Mouse (Mus musculus) heart, postnatal 4 days (tissue): ENCODE results near the gene Trim30d. TPM values are rescaled to one million over a fixed set of nuclear protein-coding genes. Genes with fewer than 3 reads are reported as not detected.
"Not testable (repeated sequence)": the region's sequence is repeated elsewhere in the genome, so short reads cannot be mapped to it uniquely, and the experiment has no call there.

Experiments
- DNase-seq: peaks from one replicate; pipeline ENCODE4 v3.0.0; 2021
- total RNA-seq, 2 experiments: library from RNA; stranded (reverse); gene quantifications; 2 replicates each; pipeline ENCODE4 v1.2.3; 2021

Gene Trim30d
- under 1 TPM; 0.26 to 0.38 TPM for total RNA-seq

DNA sequence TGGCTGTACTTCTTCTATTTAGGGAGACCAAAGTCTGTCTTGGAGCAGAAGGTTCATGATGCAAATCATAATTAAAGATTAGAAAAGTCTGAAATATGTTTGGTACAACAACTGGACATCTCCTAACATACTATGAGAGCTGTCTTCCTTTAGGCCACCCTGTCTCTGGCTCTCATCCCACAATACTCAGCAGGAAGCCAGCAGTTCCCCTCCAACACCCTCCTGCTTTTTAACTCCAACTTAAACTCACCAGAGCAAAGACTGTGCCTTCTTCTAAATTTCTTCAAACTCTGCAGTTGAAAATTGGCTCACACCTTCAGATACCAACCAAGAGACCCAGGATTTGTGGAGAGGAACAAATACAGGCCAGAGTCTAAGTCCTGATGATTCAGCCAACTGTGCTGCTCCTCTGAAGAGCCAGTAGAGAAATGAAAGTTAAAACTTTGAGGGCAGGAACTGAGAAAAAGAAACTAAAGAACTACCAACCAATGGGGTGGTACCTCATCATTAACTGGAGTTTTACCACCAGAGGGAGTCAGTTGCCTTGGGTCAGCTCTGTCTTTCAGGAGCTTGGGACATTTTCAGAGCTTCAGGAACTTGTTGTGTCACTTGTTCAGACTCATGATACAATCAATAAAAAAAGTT, at the start of gene Trim30d:
Gene Trim30d, minus strand, starts transcription at position 429 of the 645 bp plus-strand sequence.
- not testable (repeated sequence) for DNase-seq

- no peak for DNase-seq
These were observed 45.1 kb upstream of the Trim30d start for GRCm38 (mm10) chr7:104552700-104553099.

- no peak for DNase-seq
These were observed 42.2 kb upstream of the Trim30d start, which contains the start of gene Olfr651 for GRCm38 (mm10) chr7:104549833-104550232. Gene Olfr651, plus strand, starts transcription at chr7:104550133.

DNA sequence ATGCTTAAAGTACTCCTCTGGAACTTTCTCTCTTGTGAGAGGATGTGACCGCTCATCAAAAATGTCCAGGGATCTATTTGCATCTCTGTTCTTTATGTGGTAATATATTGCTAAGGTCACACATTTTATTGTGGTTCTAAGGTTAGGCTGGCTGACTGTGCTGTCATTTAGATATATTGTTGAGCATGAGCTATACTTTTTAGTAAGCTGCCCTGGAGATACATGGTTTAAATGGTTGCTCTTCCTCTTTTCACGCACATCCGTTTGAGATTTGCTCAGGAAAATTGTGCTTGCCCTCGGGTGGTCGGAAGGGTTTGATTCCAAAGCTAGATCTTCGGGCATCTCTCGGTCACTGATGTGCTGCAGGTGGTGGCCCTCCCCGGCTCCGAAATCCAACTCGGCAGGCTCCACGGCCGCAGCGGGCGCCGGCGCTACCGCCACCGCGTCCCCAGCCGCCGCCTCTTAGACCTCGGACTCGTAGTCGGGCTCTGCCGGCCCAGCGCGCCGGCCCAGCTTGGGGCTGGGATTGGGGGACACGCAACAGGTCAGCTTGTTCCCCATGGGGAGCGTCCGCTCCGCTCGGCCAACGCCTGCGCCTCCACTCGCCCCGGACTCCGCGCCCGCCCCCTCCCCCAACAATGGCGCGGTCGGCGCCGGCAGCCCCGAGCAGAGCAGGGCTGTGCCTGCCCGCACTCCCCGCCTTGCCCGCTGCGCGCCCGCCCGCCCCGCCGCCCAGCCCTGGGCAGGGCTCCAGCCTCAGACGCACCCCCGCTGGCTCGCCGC, 5.9 kb downstream of the Trim30d start:
- peak; percentile 19 for DNase-seq

DNA sequence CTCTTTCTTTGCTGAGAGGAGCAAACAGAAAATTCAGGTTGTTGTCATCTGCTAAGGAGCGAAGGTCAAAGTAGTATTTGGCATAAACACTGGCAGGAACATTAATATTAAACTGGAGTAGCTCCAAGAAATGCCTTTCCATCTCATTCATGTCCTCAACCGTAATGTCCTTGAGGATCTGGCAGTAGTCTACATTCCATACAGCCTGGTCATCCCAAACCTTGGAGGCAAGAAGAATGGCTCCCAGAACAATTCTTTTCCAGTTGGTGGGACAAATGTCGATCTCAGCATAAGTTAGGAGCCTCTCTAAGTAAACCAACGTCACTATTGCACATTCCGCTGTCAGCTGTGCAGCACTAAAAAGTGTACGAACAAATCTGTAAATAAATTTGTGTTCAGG, 6.5 kb downstream of the Trim30d start:
- DNase-seq: not testable (repeated sequence)

DNA sequence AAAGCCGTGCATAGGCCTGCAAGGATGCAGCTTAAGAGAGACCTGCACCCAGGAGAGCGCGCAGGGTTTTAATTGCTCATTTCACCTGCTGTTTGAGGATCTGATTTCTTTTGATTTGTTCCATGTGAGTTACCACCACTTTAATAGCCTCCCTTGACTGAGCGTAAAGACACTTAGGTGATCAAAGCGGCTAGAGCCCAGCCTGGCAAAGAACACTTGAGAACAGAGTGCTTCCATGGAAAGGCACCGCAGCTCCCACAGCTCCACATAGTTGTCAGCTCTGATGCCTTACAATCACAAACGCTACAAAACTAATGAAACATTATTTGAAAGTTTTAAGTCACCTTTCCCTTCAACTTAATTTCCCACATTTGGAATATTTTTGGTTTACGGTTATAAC, 8.2 kb downstream of the Trim30d start:
- not testable (repeated sequence) for DNase-seq

DNA sequence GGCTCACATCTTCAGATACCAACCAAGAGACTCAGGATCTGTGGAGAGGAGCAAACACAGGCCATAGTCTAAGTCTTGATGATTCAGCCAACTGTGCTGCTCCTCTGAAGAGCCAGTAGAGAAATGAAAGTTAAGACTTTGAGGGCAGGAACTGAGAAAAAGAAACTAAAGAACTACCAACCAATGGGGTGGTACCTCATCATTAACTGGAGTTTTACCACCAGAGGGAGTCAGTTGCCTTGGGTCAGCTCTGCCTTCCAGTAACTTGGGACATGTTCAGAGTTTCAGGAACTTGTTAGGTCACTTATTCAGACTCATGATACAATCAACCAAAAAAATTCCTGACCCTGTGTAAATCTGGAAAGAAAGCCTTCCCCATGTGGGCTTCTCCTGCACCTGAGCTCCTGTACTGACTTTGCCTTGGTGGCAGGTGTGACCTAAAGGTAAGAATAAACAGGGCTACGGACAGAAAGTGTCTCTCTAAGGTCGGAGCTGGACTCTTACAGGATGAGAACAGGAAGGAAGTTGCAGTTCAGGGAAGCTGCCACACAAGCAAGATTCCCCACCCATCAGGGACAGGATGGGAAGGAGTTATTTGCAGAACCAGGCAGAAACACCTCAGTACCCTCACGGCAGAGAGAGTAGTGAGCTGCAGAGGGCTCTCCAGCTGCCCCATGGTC, 42.4 kb downstream of the Trim30d start, which contains the start of gene Trim30a:
Gene Trim30a, minus strand, starts transcription at position 129 of the 680 bp plus-strand sequence.
- no peak for DNase-seq

- no peak for DNase-seq
These were observed 61.5 kb downstream of the Trim30d start for GRCm38 (mm10) chr7:104445961-104446645.

Other genes starting within 250 kb of the Trim30d start
- 1 to 10 TPM; 1.7 to 2.1 TPM for gene Trim5, start 219.8 kb downstream of the Trim30d start, total RNA-seq
- gene Trim12a, start 192.4 kb downstream of the Trim30d start, total RNA-seq: 1 to 10 TPM; 5.9 to 7.5 TPM
- under 1 TPM; 0.16 to 0.21 TPM for gene Trim34b, start 178.4 kb downstream of the Trim30d start, total RNA-seq
- 1 to 10 TPM; 3.8 to 4.2 TPM for gene Trim12c, start 154.5 kb downstream of the Trim30d start, total RNA-seq
- under 1 TPM in 1 of 2 experiments, not detected in 1; 0.11 TPM for gene Trim30b, start 138.0 kb downstream of the Trim30d start, total RNA-seq
- gene Trim30c, start 107.0 kb downstream of the Trim30d start, total RNA-seq: not detected
- gene Trim30a, start 42.7 kb downstream of the Trim30d start, total RNA-seq: 1 to 10 TPM; 1.4 to 1.8 TPM
- not detected for gene Olfr651, start 42.3 kb upstream of the Trim30d start, total RNA-seq
- gene Olfr652, start 53.1 kb upstream of the Trim30d start, total RNA-seq: not detected
- not detected for gene Olfr653, start 69.5 kb upstream of the Trim30d start, total RNA-seq
- not detected for gene Olfr654, start 79.2 kb upstream of the Trim30d start, total RNA-seq
- not detected for gene Olfr655, start 93.9 kb upstream of the Trim30d start, total RNA-seq
- gene Olfr656, start 106.1 kb upstream of the Trim30d start, total RNA-seq: not detected
- not detected for gene Olfr657, start 116.9 kb upstream of the Trim30d start, total RNA-seq
- gene Olfr658, start 139.5 kb upstream of the Trim30d start, total RNA-seq: not detected
- not detected for gene Olfr659, start 158.9 kb upstream of the Trim30d start, total RNA-seq
- not detected for gene Olfr661, start 178.7 kb upstream of the Trim30d start, total RNA-seq